Mouse (Mus musculus): ENCODE data around the gene Pdxdc1.
"Not testable (repeated sequence)": the region's sequence is repeated elsewhere in the genome, so short reads cannot be mapped to it uniquely, and the experiment has no call there.

The Pdxdc1 gene

GRCm38 (mm10) chr16:13883094-13883774 is 19.7 kb downstream of the Pdxdc1 start:
- no peak for DNase-seq (ENCODE audit: low spot score)

GRCm38 (mm10) chr16:13875483-13875882 is 27.4 kb downstream of the Pdxdc1 start:
- DNase-seq (ENCODE audit: low spot score), result no peak

- no peak for DNase-seq (ENCODE audit: low spot score)
Observed at GRCm38 (mm10) chr16:13867910-13868514, 34.9 kb downstream of the Pdxdc1 start.

- DNase-seq (ENCODE audit: low spot score), result not testable (repeated sequence)
Observed at GRCm38 (mm10) chr16:13867406-13867805, 35.5 kb downstream of the Pdxdc1 start.

- no peak for DNase-seq (ENCODE audit: low spot score)
Observed at GRCm38 (mm10) chr16:13866616-13867015, 36.3 kb downstream of the Pdxdc1 start.

- DNase-seq (ENCODE audit: low spot score), result no peak
Observed at GRCm38 (mm10) chr16:13866076-13866475, 36.9 kb downstream of the Pdxdc1 start.

- no peak for DNase-seq (ENCODE audit: low spot score)
Observed at GRCm38 (mm10) chr16:13853886-13854285, 49.0 kb downstream of the Pdxdc1 start.

- DNase-seq (ENCODE audit: low spot score), result no peak
Observed at GRCm38 (mm10) chr16:13851446-13851845, 51.5 kb downstream of the Pdxdc1 start.

GRCm38 (mm10) chr16:13848310-13848709 is 54.6 kb downstream of the Pdxdc1 start:
- no peak for DNase-seq (ENCODE audit: low spot score)

GRCm38 (mm10) chr16:13846675-13847074 is 56.3 kb downstream of the Pdxdc1 start:
- DNase-seq (ENCODE audit: low spot score), result no peak

GRCm38 (mm10) chr16:13845031-13845430 is 57.9 kb downstream of the Pdxdc1 start:
- no peak for DNase-seq (ENCODE audit: low spot score)

- DNase-seq (ENCODE audit: low spot score), result no peak
Observed at GRCm38 (mm10) chr16:13840956-13841355, 62.0 kb downstream of the Pdxdc1 start.

- no peak for DNase-seq (ENCODE audit: low spot score)
Observed at GRCm38 (mm10) chr16:13840056-13840455, 62.9 kb downstream of the Pdxdc1 start.

GRCm38 (mm10) chr16:13834382-13834781 is 68.5 kb downstream of the Pdxdc1 start:
- DNase-seq (ENCODE audit: low spot score), result no peak

- no peak for DNase-seq (ENCODE audit: low spot score)
Observed at GRCm38 (mm10) chr16:13831606-13832005, 71.3 kb downstream of the Pdxdc1 start.

- DNase-seq (ENCODE audit: low spot score), result no peak
Observed at GRCm38 (mm10) chr16:13830444-13830843, 72.5 kb downstream of the Pdxdc1 start.

- DNase-seq (ENCODE audit: low spot score), result no peak
Observed at GRCm38 (mm10) chr16:13826511-13826910, 76.4 kb downstream of the Pdxdc1 start.

- DNase-seq (ENCODE audit: low spot score), result no peak
Observed at GRCm38 (mm10) chr16:13825781-13826490, 77.0 kb downstream of the Pdxdc1 start.

- DNase-seq (ENCODE audit: low spot score), result no peak
Observed at GRCm38 (mm10) chr16:13820771-13821170, 82.2 kb downstream of the Pdxdc1 start.

GRCm38 (mm10) chr16:13819806-13820500 is 83.0 kb downstream of the Pdxdc1 start:
- DNase-seq (ENCODE audit: low spot score), result no peak

GRCm38 (mm10) chr16:13819394-13819743 is 83.6 kb downstream of the Pdxdc1 start:
- no peak for DNase-seq (ENCODE audit: low spot score)

- DNase-seq (ENCODE audit: low spot score), result peak; percentile 96
Observed at GRCm38 (mm10) chr16:13818560-13819393, 84.2 kb downstream of the Pdxdc1 start, which contains the start of gene Ntan1. Ntan1 (plus strand) TSS chr16:13818845.
